Mouse (Mus musculus) midbrain, embryonic 13.5 days (tissue): ENCODE data around the gene Flt1. TPM values are rescaled to one million over a fixed set of nuclear protein-coding genes. Genes with fewer than 3 reads are reported as not detected.
"Not testable (repeated sequence)": the region's sequence is repeated elsewhere in the genome, so short reads cannot be mapped to it uniquely, and the experiment has no call there.

Experiments used
- ATAC-seq: fragments of 200-750 bp; cut with Nextera tagmentation; 2 replicates; pipeline ENCODE4 v1.8.0; 2017; ENCODE audit warnings: mild to moderate bottlenecking, moderate TSS enrichment, moderate library complexity
- H3K27ac ChIP-seq: fragments of 300-500 bp; sonication (generic); 2 replicates; pipeline ENCODE4 v1.5.1; 2015; ENCODE audit warnings: inconsistent platforms, mild to moderate bottlenecking, moderate library complexity
- H3K27me3 ChIP-seq: fragments of 300-500 bp; sonication (generic); 2 replicates; pipeline ENCODE4 v1.6.1; 2015; ENCODE audit warnings: mild to moderate bottlenecking, inconsistent platforms
- H3K36me3 ChIP-seq: fragments of 300-500 bp; sonication (generic); 2 replicates; pipeline ENCODE4 v1.6.1; 2015; ENCODE audit warnings: mild to moderate bottlenecking, inconsistent platforms
- H3K4me1 ChIP-seq: fragments of 300-500 bp; sonication (generic); replicated peaks from 2 replicates; pipeline ENCODE4 v1.6.1; 2015; ENCODE audit warnings: inconsistent platforms
- H3K4me2 ChIP-seq: fragments of 300-500 bp; sonication (generic); replicated peaks from 2 replicates; pipeline ENCODE4 v1.6.1; 2015; ENCODE audit warnings: moderate library complexity, mild to moderate bottlenecking, inconsistent platforms
- H3K4me3 ChIP-seq: fragments of 300-500 bp; sonication (generic); replicated peaks from 2 replicates; pipeline ENCODE4 v1.5.1; 2015; ENCODE audit warnings: mild to moderate bottlenecking, inconsistent platforms
- H3K9ac ChIP-seq: fragments of 300-500 bp; sonication (generic); replicated peaks from 2 replicates; pipeline ENCODE4 v1.6.1; 2015; ENCODE audit warnings: mild to moderate bottlenecking, inconsistent platforms
- H3K9me3 ChIP-seq: fragments of 300-500 bp; sonication (generic); 2 replicates; pipeline ENCODE4 v1.6.1; 2016; ENCODE audit warnings: mild to moderate bottlenecking, inconsistent platforms
- WGBS: fragments of 180-500 bp; shearing (Covaris S2); methylation state at CpG from one replicate; pipeline ENCODE4 v1.1.7; 2015; 5-methylcytosine and 5-hydroxymethylcytosine counted together
- polyA plus RNA-seq: library from polyadenylated mRNA; unstranded; fragments of >200 nt; fragmentation: Nextera tagmentation; extraction: Ambion mirVana; gene quantifications from 2 replicates; pipeline ENCODE4 v1.2.1, GENCODE M21; 2015

Gene Flt1
- polyA plus RNA-seq, 1 experiment from 2014 or later = 9.9 TPM

DNA sequence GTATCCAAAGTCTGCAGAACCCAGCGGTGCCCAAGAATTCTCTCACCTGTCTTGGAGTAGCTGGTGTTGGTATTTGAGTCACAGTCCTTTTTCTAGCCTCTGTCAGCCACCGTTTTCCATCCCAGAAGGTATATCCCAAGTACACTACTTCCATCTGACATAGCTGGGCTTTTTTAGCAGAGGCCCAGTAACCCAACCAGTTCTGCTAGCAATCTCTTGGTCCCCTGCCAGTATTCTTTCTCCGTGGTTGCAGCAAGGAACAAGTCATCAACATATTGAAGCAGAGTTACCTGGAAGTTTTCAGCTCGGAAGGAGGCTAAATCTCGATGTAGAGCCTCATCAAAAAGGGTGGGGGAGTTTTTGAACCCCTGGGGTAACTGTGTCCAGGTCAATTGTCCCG lies 168.2 kb downstream of the Flt1 start:
- not testable (repeated sequence) for H3K27ac ChIP-seq, H3K9ac ChIP-seq, H3K27me3 ChIP-seq, H3K4me3 ChIP-seq, H3K4me2 ChIP-seq, ATAC-seq, H3K36me3 ChIP-seq, H3K4me1 ChIP-seq, H3K9me3 ChIP-seq
- 82% methylated on average over 6 of the region's 6 CpGs for WGBS

DNA sequence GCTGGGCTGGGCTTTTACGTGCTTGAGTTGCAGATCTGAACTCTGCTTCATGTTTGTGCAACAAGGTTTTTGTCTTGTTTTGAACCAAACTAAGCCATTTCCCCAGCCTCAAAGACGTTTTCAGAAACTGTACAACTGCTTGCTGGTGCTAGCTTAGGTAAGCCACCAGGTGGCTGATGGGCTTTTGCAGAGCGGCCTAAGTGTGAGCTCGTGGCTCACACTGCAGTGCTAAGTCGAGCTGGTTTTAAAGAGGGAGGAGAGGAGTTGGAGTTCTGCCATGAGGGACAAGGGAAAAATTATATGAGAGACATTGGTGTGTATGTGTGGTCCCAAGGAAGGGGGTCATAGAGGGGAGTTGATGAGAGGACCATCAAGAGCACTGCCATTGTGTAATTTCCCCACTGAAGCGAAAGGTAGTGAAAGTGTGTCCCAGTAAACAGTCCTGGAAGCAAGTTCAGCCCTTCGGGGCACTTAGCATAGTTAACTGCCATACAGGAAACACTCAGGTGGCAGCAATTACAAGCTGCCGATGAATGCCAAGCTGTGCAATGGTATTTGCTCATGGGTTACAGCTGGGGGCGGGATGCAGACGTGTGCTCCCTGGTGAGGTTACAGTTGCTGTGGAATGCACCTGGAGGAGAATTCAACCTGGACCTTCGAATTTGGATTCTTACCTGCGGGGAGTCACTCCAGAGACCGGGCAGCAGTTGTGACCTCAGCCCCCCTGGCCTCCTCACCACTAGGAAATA lies 173.8 kb downstream of the Flt1 start:
- Histone ChIP-seq H3K9me3 (no peaks in the 10 kb centered on the region), H3K36me3 (peaks cover 31% of the 10 kb centered on the region), H3K4me3 (no peak overlapping the region), H3K9ac (no peak overlapping the region), H3K4me2 (no peak overlapping the region), H3K27ac (no peak overlapping the region), H3K4me1 (no peaks in the 10 kb centered on the region), H3K27me3 (no peaks in the 10 kb centered on the region)
- 91% methylated on average over 13 of the region's 13 CpGs for WGBS
- no peak for ATAC-seq

DNA sequence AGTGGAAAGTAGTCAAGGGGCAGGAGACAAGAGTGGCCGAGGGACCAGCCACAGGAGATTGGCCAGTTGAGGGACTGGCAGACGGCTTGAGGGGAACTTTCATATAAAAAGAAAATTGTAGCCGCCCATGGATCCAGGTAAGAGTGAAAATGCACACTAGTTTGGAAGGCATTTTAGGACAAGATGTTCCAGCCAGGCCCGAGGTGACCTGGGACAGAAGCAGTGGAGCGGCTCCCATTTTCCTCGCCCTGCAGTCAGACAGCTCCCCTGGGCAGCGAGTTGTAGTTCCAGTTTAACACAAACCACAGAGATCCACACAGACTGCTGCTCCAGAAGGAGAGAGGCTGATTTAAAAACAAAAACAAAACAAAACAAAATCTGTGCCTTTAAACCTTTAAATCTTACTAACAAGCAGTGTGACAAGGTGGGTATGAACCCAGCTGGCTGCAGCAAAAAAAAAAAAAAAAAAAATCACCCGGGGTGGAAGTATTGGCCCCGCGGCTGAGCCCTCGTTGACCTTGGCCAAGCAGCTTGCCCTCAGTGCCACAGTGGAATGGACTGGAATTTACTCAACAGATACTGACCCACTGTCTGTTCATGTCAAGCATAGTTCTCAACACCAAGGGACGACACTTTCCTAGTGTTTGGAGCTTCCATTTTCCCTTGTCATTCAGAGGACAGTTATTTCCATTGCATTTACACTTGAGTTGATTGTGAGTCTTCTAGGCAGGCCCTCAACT lies 176.6 kb downstream of the Flt1 start:
- H3K4me1 ChIP-seq = no peaks in the 10 kb centered on the region
- H3K27me3 ChIP-seq = no peaks in the 10 kb centered on the region
- H3K36me3 ChIP-seq = peaks cover 52% of the 10 kb centered on the region
- H3K9me3 ChIP-seq = no peaks in the 10 kb centered on the region
- no peak overlapping the region for H3K4me2 ChIP-seq
- no peak overlapping the region for H3K4me3 ChIP-seq
- WGBS = 92% methylated on average over 12 of the region's 12 CpGs
- ATAC-seq = no peak
- no peak overlapping the region for H3K27ac ChIP-seq
- H3K9ac ChIP-seq = no peak overlapping the region

DNA sequence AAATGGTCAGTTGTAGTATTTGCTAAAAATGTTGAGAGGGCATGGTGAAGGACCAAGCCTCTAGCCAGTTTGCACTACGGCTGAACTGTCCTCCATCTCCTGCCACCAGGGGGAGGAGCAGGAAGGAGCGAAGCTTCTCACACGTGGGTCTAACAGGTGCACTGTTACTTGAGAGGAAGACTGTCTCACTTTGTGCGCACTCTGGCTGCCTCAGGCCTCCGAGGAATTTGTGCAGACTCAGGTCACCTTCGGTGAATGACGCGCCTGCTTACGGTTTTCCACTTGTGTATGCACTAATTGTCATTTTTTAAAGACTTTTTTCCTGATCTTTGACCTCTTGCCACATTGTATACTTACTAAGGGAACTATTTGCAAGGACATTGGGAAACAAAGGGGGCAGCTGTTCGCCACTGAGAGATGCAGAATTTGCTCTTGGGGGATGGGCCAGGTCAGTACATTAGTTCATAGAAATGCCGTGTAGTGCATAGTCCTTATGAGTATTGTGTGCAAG lies 180.0 kb downstream of the Flt1 start:
- WGBS = 80% methylated on average over 11 of the region's 11 CpGs
- ATAC-seq = no peak
- no peak overlapping the region for H3K9ac ChIP-seq

DNA sequence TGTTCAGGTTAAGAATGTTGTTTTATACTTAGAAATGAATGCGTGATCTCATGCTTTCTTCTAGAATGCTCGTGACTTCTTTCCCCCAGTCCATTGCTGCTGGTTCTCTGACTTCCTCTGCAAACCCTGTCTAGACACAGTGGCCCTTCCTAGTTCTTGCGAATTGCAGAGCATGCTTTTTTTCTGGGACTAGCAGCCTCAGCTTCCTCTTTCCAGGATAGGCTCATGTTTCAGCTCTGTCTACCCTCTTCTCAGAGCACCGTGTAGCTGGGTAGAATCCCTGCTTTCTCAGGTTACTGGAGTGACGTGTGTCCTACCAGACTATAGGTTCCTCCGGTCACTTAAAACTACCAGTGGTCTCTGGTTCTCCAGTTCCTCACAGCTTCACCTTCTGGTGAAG lies 183.5 kb downstream of the Flt1 start:
- WGBS = 87% methylated on average over 6 of the region's 6 CpGs
- H3K36me3 ChIP-seq = peaks cover 68% of the 10 kb centered on the region

More for the DNA sequence above, 180.0 kb downstream of the Flt1 start:
- no peaks in the 10 kb centered on the region for H3K27me3 ChIP-seq
- H3K27ac ChIP-seq = no peak overlapping the region
- no peak overlapping the region for H3K4me3 ChIP-seq
- no peak overlapping the region for H3K4me2 ChIP-seq
- no peaks in the 10 kb centered on the region for H3K9me3 ChIP-seq
- H3K36me3 ChIP-seq = peaks cover 64% of the 10 kb centered on the region
- no peaks in the 10 kb centered on the region for H3K4me1 ChIP-seq

DNA sequence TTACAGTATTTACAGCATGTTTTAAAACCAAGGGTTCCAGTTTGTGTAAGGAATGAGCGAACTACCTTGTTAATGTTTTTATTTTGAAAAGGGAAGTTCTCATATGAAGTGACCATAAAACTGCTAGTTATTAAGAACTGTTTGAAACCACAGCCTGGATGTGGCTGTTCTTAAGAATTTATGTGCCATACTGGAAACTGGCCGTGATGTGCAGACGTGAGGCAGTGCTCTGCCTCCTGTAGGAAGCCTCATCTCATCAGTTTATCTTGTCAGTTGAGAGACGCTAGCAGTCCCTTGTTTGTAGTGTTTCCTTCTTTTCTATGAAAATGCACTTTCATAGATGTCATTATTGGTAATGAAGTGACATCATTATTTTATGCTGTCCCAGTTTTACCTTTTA lies 186.0 kb downstream of the Flt1 start:
- no peaks in the 10 kb centered on the region for H3K9me3 ChIP-seq
- H3K36me3 ChIP-seq = peaks cover 63% of the 10 kb centered on the region
- H3K9ac ChIP-seq = no peak overlapping the region
- no peaks in the 10 kb centered on the region for H3K4me1 ChIP-seq
- H3K27me3 ChIP-seq = no peaks in the 10 kb centered on the region
- H3K4me2 ChIP-seq = no peak overlapping the region
- ATAC-seq = no peak
- 96% methylated on average over 4 of the region's 4 CpGs for WGBS
- H3K4me3 ChIP-seq = no peak overlapping the region
- no peak overlapping the region for H3K27ac ChIP-seq

More for the DNA sequence above, 183.5 kb downstream of the Flt1 start:
- ATAC-seq = no peak
- no peak overlapping the region for H3K9ac ChIP-seq
- H3K27me3 ChIP-seq = no peaks in the 10 kb centered on the region
- no peak overlapping the region for H3K27ac ChIP-seq
- no peaks in the 10 kb centered on the region for H3K9me3 ChIP-seq
- no peaks in the 10 kb centered on the region for H3K4me1 ChIP-seq
- H3K4me3 ChIP-seq = no peak overlapping the region
- no peak overlapping the region for H3K4me2 ChIP-seq

DNA sequence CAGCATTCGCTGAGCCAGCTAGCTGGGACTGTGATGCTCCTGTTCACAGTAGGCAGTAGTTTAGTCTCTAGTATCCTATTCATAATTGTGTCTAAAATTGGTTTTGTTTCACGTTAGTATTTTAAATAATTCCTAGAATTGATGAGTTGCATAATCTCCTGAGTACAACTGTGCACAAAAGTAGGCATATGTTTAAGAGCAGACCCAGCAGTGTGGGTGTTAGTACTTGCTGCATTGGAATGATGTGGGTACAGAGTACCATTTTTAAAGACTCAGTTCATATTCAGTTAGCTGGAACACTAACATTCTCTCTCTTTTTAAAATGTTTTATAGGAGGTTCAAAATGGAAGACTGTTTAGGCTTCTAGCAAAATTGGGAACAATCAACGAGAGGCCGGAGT lies 186.4 kb downstream of the Flt1 start:
- no peak for ATAC-seq
- Histone ChIP-seq H3K36me3 (peaks cover 62% of the 10 kb centered on the region), H3K27me3 (no peaks in the 10 kb centered on the region), H3K9ac (no peak overlapping the region), H3K4me1 (no peaks in the 10 kb centered on the region), H3K27ac (no peak overlapping the region), H3K4me2 (no peak overlapping the region), H3K4me3 (no peak overlapping the region), H3K9me3 (no peaks in the 10 kb centered on the region)
- 97% methylated on average over 4 of the region's 4 CpGs for WGBS

DNA sequence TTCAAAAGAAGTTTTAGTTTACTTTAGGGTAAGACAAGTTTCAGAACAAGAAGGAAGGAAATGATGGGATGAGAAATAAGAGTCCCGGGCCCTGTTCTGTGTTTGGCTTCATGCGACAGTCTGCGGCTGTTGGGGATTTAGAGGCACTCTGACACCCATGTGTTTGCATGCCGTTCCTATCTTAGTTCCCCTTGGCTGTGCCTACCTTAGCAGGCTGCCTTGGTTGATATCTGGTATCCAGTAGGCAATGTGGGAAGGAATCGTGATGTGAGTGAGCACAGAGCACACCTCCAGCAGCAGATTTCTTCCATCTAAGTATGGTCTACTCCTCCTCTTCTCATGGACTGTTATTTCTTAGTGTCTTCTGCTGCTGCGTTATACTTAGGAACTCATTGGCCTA lies 193.8 kb downstream of the Flt1 start:
- ATAC-seq = no peak
- H3K27me3 ChIP-seq = no peaks in the 10 kb centered on the region
- no peak overlapping the region for H3K9ac ChIP-seq
- no peaks in the 10 kb centered on the region for H3K4me1 ChIP-seq
- WGBS = 98% methylated on average over 6 of the region's 6 CpGs
- no peak overlapping the region for H3K27ac ChIP-seq
- H3K4me3 ChIP-seq = no peak overlapping the region
- H3K4me2 ChIP-seq = no peak overlapping the region
- peaks cover 40% of the 10 kb centered on the region for H3K36me3 ChIP-seq
- no peaks in the 10 kb centered on the region for H3K9me3 ChIP-seq

DNA sequence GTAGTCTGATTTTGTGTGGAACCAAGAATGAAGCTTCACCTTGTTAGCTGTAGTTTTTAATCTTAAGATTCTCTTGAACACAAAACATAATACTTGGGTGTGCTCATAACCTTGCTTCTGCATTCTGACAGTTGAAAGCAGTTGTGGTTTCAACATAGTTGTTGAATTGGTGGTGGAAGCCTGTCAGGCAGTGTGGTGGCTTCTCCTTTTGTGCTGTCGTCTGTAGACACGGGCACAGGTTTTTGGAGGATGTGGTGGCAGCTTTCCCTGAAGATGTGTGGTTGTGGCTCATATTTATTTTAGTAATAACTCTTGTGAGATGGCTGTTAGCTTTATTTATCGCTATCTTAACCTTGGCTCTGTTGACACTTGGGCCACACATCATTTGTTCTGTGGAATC lies 198.0 kb downstream of the Flt1 start:
- Histone ChIP-seq H3K4me3 (no peak overlapping the region), H3K36me3 (peaks cover 41% of the 10 kb centered on the region), H3K9ac (no peak overlapping the region), H3K27me3 (no peaks in the 10 kb centered on the region), H3K27ac (no peak overlapping the region), H3K4me1 (no peaks in the 10 kb centered on the region), H3K4me2 (no peak overlapping the region), H3K9me3 (no peaks in the 10 kb centered on the region)
- 96% methylated on average over 3 of the region's 3 CpGs for WGBS
- ATAC-seq = no peak

DNA sequence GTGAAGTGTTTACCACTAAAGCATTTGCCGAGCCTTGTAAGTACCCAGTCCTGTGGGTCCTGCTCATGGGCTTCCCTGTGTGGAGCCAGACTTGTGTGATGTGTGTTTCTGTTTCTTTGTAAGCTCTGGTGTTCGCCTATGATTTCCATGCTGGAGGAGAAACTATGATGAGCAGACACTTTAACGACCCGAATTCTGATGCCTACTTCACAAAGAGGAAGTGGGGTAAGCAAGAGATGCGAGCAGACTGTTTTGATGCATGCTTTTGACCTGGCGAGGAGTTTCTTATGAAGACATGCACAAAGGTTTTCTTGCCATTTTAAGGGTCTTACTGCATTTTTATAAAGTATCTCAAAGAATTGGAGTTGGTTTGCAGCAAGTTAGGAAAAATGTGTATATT lies 198.8 kb downstream of the Flt1 start:
- H3K27ac ChIP-seq = no peak overlapping the region
- no peak for ATAC-seq
- H3K4me1 ChIP-seq = no peaks in the 10 kb centered on the region
- no peak overlapping the region for H3K9ac ChIP-seq
- peaks cover 42% of the 10 kb centered on the region for H3K36me3 ChIP-seq
- H3K27me3 ChIP-seq = no peaks in the 10 kb centered on the region
- H3K4me3 ChIP-seq = no peak overlapping the region
- no peaks in the 10 kb centered on the region for H3K9me3 ChIP-seq
- no peak overlapping the region for H3K4me2 ChIP-seq
- WGBS = 94% methylated on average over 6 of the region's 6 CpGs
